In genomic region chr2:27278859-27279258, GRCm38 (mm10) we compare ENCODE assay signal across 26 mouse cellular contexts. TPM values are rescaled to one million over a fixed set of nuclear protein-coding genes. Genes with fewer than 3 reads are reported as not detected.
"Had no signal": no experiment of that assay in that cellular context is flagged by ENCODE, and none has a peak within 500 bp of the region (broad histone marks: within the 10 kb centered on the region; RNA-seq: fewer than 3 reads in every experiment).

No protein-coding gene starts in this region.

- ATAC-seq: hindbrain, postnatal 0 days; liver, embryonic 12.5 days had no signal

- H3K4me3 ChIP-seq: heart, adult 2 months; heart, embryonic 13.5 days; heart, embryonic 15.5 days; hindbrain, embryonic 13.5 days; hindbrain, embryonic 15.5 days; kidney, embryonic 15.5 days; limb, embryonic 13.5 days; limb, embryonic 15.5 days; liver, embryonic 12.5 days had no signal

- H3K27ac ChIP-seq: heart, adult 2 months; heart, embryonic 13.5 days; heart, embryonic 15.5 days; hindbrain, embryonic 13.5 days; hindbrain, embryonic 15.5 days; hindbrain, postnatal 0 days; kidney, embryonic 15.5 days; kidney, postnatal 0 days; limb, embryonic 13.5 days; limb, embryonic 15.5 days; liver, embryonic 12.5 days; liver, embryonic 14.5 days had no signal

- DNase-seq: gastrocnemius, postnatal 14 days; gastrocnemius, postnatal 36 days; heart, adult 11 months; heart, adult 2 months; heart, postnatal 14 days; heart, postnatal 36 days; kidney, adult 11 months; kidney, adult 2 months; kidney, adult 9 months; kidney, postnatal 14 days; kidney, postnatal 36 days; layer of hippocampus, adult 9-11 months; layer of hippocampus, postnatal 36 days; left cerebral cortex, postnatal 4 days had no signal

RNA-seq across cellular contexts. Expression of gene Sardh, which starts 30.7 kb away (rescaled TPM):
- total RNA-seq: hematopoietic stem cell, adult 5-6 weeks had no signal
